Mouse (Mus musculus): ENCODE measurements around the gene Ces1d.
A peak's percentile ranks its signal among the peaks of the same experiment; 100 is the strongest.

Gene Ces1d

DNA sequence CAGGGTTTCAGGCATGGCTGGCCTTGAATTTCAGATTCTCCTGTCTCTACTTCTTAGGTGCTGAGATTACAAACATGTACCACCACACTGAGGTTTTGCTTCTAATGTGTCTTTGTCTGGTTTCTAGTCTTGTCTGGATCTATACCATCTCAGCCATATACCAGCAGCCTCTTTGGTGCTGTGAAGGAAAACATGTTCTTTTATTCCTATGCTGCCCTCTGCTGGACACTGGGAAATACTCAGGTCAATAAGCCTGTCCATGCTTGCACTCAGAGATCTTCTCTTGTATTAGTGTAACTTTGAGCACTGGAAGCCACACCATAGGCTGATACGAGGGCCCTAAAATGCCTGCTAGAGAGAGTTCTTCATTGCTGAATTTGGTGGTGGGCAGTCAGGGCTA lies 56.9 kb downstream of the Ces1d start:
- DNase-seq (ENCODE audit: low spot score in 2 of 2), result peak; percentile 23 to 50

DNA sequence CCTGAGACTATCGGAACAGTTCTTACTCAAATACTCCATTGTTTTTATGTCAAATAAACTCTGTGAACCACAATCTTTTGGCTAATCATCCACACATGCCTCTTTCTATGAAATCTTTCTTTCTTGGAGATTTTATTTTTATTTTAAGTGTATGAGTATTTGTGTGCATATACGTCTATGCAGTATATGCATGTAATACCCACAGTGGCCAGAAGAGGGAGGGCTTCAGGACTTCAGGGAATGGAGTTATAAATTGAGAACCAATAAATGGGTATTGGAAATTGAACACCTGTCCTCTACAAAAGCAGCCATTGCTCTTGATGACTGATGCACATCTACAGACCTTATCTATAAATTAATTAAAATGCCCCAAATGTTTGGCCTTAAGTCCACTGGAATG lies 65.4 kb downstream of the Ces1d start:
- DNase-seq (ENCODE audit: low spot score in 2 of 2), result no peak

DNA sequence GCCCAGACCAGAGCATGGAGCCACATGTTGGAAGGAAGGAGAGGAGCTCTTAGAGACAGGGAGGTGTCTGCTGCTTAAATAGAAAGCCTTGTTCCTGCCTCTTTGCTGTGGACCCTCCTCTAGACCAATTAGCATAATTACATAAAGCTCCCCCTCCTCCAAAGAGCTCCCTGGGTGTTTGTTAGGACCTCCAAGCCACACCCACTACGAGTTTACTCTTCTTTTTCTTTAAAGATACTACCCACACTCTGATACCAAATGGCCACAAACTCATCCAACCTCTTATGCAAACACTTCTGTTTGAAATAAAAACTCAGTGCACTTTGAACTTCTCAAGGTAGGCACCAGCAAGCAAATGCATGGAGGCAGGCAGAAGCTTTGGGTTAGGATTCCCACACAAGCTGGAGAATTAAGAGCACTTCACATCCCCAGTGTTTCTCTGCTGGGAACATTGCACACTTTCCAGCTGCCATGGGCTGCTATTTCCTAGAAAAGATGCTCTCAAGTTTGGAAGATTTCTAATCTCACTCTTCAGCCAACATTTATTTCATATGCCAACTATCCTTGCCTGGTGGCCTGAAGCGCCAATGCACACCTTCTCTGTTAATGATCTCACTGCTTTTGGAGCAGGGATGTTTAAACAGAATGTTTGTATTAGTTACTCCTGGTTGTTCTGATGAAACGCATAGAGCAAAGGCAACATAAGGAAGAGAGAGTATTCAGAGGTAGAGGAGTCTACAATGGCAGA lies 66.2 kb downstream of the Ces1d start, which contains the start of gene Ces1c:
TSS of gene Ces1c (minus strand) at position 51 of the 748 bp plus-strand sequence.
- DNase-seq (ENCODE audit: low spot score in 2 of 2), result no peak

DNA sequence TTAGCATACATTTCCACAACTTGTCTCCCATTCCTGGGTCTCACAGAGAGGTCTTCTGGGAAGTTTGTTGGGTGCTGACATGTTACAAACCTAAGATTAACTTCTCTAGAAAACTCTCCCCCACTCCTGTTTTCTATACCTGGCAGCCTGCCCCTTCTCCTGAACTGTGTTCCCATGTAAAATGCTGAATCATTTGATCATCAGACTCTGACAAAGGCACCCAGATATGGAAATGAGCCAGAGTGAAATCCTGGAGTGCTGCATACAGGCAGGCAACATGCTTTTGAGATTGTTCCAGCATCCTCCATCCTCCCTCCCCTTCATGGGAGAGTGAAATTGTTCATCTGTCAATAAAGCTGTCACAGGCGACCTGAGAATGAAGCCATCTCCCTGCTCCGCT lies 71.2 kb downstream of the Ces1d start:
- no peak for DNase-seq (ENCODE audit: low spot score in 2 of 2)

DNA sequence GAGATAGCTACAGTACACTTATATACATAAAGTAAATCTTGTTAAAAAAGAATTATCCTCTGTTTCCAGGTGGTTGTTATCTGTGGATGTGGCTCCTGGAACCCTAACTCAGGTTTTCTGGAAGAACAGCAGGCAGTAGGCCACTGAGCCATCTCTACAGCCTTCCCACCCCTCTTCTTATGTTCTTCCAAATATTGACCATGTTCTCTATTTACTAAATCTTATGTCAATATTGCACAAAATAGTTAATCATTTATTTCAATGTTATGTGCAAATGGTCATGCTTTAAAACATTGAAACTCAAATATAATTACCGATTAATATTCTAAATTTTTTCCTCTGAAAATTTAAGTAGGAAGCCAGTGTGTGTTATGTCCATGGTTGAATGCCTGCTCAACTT lies 75.6 kb downstream of the Ces1d start:
- no peak for DNase-seq (ENCODE audit: low spot score in 2 of 2)

All from right cerebral cortex, postnatal 10 days (tissue).